Mouse (Mus musculus): ENCODE measurements around the gene Gopc. TPM values are rescaled to one million over a fixed set of nuclear protein-coding genes. Genes with fewer than 3 reads are reported as not detected.
"Not testable (repeated sequence)": the region's sequence is repeated elsewhere in the genome, so short reads cannot be mapped to it uniquely, and the experiment has no call there.

Gene Gopc
- polyA plus RNA-seq, 1 experiment from 2014 or later, result 19.2 TPM

- H3K9me3 ChIP-seq (replicated peaks), result no peaks in the 10 kb centered on the region
- no peaks in the 10 kb centered on the region for H3K27me3 ChIP-seq (ENCODE audit: low read depth, poor library complexity, severe bottlenecking)
- no peak for DNase-seq (ENCODE audit: low spot score)
- H3K4me1 ChIP-seq, result no peaks in the 10 kb centered on the region
- 91% methylated on average over 3 of the region's 3 CpGs for WGBS
- no peak overlapping the region for H3K27ac ChIP-seq
- H3K4me3 ChIP-seq, result no peak overlapping the region
- peaks cover 30% of the 10 kb centered on the region for H3K36me3 ChIP-seq
These were observed 60.0 kb downstream of the Gopc start for GRCm38 (mm10) chr10:52321918-52322317.

DNA sequence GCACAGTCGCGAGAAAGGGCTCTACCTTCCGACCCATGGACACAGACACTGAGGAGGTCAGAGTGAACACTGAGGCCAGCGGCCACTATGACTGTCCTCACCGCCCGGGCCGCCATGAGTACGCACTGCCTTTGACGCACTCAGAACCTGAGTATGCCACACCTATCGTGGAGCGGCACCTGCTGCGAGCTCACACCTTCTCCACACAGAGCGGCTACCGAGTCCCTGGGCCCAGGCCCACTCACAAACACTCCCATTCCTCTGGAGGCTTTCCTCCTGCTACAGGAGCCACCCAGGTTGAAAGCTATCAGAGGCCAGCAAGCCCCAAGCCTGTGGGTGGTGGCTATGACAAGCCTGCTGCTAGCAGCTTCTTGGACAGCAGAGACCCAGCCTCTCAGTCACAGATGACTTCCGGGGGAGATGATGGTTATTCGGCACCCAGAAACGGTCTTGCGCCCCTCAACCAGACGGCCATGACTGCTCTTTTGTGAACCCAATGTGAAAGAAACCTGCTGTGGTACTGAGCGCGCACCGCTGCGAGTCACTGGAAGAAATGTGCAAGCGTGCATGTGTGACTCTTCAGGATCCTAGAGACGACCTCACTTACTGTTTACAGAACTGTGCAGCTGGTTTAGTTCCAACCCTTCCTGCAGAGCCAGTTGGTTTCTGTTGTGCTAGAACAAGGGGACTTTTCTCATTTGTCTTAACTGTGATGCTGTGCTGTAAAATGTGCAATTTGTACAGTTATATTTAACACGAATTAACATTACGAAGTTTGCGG, 62.2 kb downstream of the Gopc start:
- DNase-seq (ENCODE audit: low spot score), result no peak
- Histone ChIP-seq H3K9me3 (replicated peaks) (no peaks in the 10 kb centered on the region), H3K4me3 (no peak overlapping the region), H3K27ac (no peak overlapping the region), H3K36me3 (peaks cover 47% of the 10 kb centered on the region), H3K4me1 (no peaks in the 10 kb centered on the region), H3K27me3 (ENCODE audit: low read depth, poor library complexity, severe bottlenecking) (no peaks in the 10 kb centered on the region)
- WGBS, result 96% methylated on average over 28 of the region's 28 CpGs

DNA sequence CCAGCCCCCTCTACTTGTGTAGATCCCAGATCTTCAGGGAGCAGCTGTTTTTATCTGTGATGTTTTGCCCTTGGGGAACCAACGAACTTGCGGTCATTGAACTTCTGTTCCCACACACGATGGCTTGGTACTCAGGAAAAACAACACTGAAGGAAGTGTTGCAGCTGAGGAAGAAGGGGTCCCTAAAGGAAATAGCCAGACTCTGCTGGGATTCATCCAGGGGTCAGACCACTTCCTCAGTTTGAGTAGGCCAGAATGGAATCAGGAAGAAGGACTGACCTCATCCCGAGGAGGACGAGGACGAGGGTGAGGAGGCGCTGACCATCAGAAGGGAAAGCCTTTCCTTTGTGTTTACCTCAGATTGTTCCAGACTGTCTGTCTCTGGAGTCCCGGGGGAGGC, 72.7 kb downstream of the Gopc start:
- Histone ChIP-seq H3K9me3 (replicated peaks) (no peaks in the 10 kb centered on the region), H3K36me3 (peaks cover 45% of the 10 kb centered on the region), H3K4me3 (no peak overlapping the region), H3K27ac (no peak overlapping the region), H3K27me3 (ENCODE audit: low read depth, poor library complexity, severe bottlenecking) (no peaks in the 10 kb centered on the region), H3K4me1 (no peaks in the 10 kb centered on the region)
- DNase-seq (ENCODE audit: low spot score), result no peak
- WGBS, result 82% methylated on average over 8 of the region's 8 CpGs

GRCm38 (mm10) chr10:52304574-52304973, 77.3 kb downstream of the Gopc start:
- H3K4me1 ChIP-seq, result no peaks in the 10 kb centered on the region
- WGBS, result 80% methylated on average over 7 of the region's 7 CpGs
- no peak for DNase-seq (ENCODE audit: low spot score)
- peaks cover 18% of the 10 kb centered on the region for H3K36me3 ChIP-seq
- H3K27ac ChIP-seq, result no peak overlapping the region
- no peaks in the 10 kb centered on the region for H3K27me3 ChIP-seq (ENCODE audit: low read depth, poor library complexity, severe bottlenecking)
- no peak overlapping the region for H3K4me3 ChIP-seq
- no peaks in the 10 kb centered on the region for H3K9me3 ChIP-seq (replicated peaks)

GRCm38 (mm10) chr10:52302271-52302670, 79.7 kb downstream of the Gopc start:
- Histone ChIP-seq H3K27ac (no peak overlapping the region), H3K4me1 (peaks cover 4% of the 10 kb centered on the region), H3K9me3 (replicated peaks) (no peaks in the 10 kb centered on the region), H3K27me3 (ENCODE audit: low read depth, poor library complexity, severe bottlenecking) (no peaks in the 10 kb centered on the region), H3K36me3 (peaks cover 12% of the 10 kb centered on the region), H3K4me3 (no peak overlapping the region)
- DNase-seq (ENCODE audit: low spot score), result no peak

DNA sequence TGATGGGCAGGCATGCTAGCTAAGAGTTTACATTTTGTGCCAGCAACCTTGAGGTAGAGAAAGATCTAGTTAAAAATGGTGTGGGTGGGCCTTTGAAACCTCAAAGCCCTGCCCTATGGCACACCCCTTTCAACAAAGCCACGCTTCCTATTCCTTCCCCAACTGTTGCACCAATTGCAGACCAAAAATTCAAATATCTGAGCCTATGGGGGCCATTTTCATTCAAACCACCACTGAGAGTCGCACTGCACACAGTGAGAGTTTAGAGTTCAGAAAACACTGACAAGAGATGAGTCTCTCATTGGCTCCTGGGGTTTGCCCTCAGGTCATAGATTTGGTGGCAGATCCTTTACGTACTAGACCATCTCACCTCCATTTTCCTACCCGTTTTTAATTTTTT, 80.2 kb downstream of the Gopc start:
- Histone ChIP-seq H3K9me3 (replicated peaks) (no peaks in the 10 kb centered on the region), H3K4me1 (peaks cover 4% of the 10 kb centered on the region), H3K4me3 (no peak overlapping the region), H3K27me3 (ENCODE audit: low read depth, poor library complexity, severe bottlenecking) (no peaks in the 10 kb centered on the region), H3K36me3 (peaks cover 12% of the 10 kb centered on the region), H3K27ac (no peak overlapping the region)
- DNase-seq (ENCODE audit: low spot score), result no peak
- 93% methylated on average over 4 of the region's 4 CpGs for whole genome bisulfite sequencing

DNA sequence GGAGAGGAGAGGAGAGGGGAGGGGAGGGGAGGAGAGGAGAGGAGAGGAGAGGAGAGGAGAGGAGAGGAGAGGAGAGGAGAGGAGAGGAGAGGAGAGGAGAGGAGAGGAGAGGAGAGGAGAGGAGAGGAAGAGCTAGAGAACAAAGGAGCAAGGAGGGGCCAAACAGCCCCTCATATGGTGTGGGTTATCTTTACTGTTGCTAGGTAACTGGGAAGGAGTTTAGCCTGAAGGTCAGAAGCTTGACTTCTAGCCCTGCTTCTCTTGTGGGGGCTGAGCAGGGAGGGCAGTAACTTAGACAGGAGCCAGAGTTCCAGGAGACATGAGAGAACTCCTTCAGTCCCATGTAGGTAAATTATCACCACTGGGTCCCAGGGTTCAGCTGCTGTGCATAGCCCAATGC, 83.4 kb downstream of the Gopc start:
- 0 out of 2 replicates have a peak overlapping the region, but pooled peaks have one; percentile 34 for H3K27ac ChIP-seq
- not testable (repeated sequence) for H3K4me1 ChIP-seq; H3K9me3 ChIP-seq (replicated peaks); H3K27me3 ChIP-seq (ENCODE audit: low read depth, poor library complexity, severe bottlenecking); DNase-seq (ENCODE audit: low spot score); H3K36me3 ChIP-seq; H3K4me3 ChIP-seq

DNA sequence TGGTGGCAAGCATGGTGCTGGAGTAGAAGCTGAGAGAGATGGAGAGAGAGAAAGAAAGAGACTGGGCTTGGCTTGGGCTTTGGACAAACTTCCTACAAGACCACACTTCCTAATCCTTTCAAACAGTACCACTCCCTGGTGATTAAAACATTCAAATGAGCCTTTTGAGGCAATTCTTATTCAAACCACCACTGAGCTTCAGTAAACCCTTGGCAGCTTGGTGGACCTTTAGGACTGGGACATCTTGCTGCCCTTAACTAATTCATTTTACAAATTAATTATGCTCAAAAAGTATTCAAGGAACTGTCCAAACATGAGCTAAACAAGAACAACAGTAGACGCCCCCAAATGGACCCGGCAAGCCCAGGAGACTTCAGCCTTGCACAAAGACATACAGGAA, 86.0 kb downstream of the Gopc start:
- WGBS, result 95% methylated on average over 2 of the region's 2 CpGs
- H3K4me1 ChIP-seq, result peaks cover 4% of the 10 kb centered on the region
- H3K36me3 ChIP-seq, result peaks cover 7% of the 10 kb centered on the region
- H3K27me3 ChIP-seq (ENCODE audit: low read depth, poor library complexity, severe bottlenecking), result no peaks in the 10 kb centered on the region
- H3K27ac ChIP-seq, result no peak overlapping the region
- DNase-seq (ENCODE audit: low spot score), result no peak
- no peak overlapping the region for H3K4me3 ChIP-seq
- no peaks in the 10 kb centered on the region for H3K9me3 ChIP-seq (replicated peaks)

GRCm38 (mm10) chr10:52293921-52294577, 87.9 kb downstream of the Gopc start:
- Histone ChIP-seq H3K9me3 (replicated peaks) (no peaks in the 10 kb centered on the region), H3K4me1 (peaks cover 4% of the 10 kb centered on the region), H3K27ac (no peak overlapping the region), H3K27me3 (ENCODE audit: low read depth, poor library complexity, severe bottlenecking) (no peaks in the 10 kb centered on the region), H3K36me3 (peaks cover 7% of the 10 kb centered on the region), H3K4me3 (no peak overlapping the region)
- WGBS, result 91% methylated on average over 4 of the region's 4 CpGs
- no peak for DNase-seq (ENCODE audit: low spot score)

DNA sequence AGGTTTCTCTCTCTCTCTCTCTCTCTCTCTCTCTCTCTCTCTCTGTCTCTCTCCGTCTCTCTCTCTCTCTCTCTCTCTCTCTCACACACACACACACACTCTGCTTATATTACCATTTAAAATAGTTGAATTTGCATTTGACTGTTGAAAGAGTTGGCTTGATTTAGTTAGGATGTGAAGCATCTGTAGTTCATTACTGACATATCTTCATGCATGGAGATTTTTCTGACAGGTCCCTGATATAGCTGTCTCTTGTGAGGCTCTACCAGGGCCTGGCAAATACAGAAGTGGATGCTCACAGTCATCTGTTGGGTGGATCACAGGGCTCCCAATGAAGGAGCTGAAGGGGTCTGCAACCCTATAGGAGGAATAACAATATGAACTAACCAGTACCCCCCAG, 89.5 kb downstream of the Gopc start:
- not testable (repeated sequence) for H3K4me1 ChIP-seq; H3K27ac ChIP-seq; H3K4me3 ChIP-seq; H3K27me3 ChIP-seq (ENCODE audit: low read depth, poor library complexity, severe bottlenecking); DNase-seq (ENCODE audit: low spot score); H3K9me3 ChIP-seq (replicated peaks); H3K36me3 ChIP-seq
- 75% methylated on average over 1 of the region's 1 CpGs for WGBS

DNA sequence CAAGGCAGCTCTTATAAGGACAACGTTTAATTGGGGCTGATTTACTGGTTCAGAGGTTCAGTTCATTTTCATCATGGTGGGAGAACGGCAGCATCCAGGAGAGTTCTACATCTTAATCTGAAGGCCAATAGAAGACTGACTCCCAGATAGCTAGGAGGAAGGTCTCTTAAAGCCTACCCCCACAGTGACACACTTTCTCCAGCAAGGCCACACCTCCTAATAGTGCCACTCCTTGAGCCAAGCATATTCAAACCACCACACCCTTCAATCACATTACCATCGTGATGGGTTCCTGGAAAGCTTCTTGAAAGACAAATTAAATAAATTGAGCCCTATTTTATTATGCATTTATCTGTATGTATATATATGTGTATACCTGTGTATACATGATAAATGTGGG, 92.7 kb downstream of the Gopc start:
- Histone ChIP-seq H3K4me1 (no peaks in the 10 kb centered on the region), H3K27ac (no peak overlapping the region), H3K4me3 (no peak overlapping the region), H3K27me3 (ENCODE audit: low read depth, poor library complexity, severe bottlenecking) (no peaks in the 10 kb centered on the region), H3K36me3 (peaks cover 16% of the 10 kb centered on the region), H3K9me3 (replicated peaks) (no peaks in the 10 kb centered on the region)
- no peak for DNase-seq (ENCODE audit: low spot score)
- 93% methylated on average over 3 of the region's 3 CpGs for WGBS

- no peaks in the 10 kb centered on the region for H3K4me1 ChIP-seq
- H3K9me3 ChIP-seq (replicated peaks), result no peaks in the 10 kb centered on the region
- peaks cover 12% of the 10 kb centered on the region for H3K36me3 ChIP-seq
- WGBS, result 67% methylated on average over 5 of the region's 5 CpGs
- DNase-seq (ENCODE audit: low spot score), result no peak
- no peaks in the 10 kb centered on the region for H3K27me3 ChIP-seq (ENCODE audit: low read depth, poor library complexity, severe bottlenecking)
- H3K27ac ChIP-seq, result no peak overlapping the region
- H3K4me3 ChIP-seq, result no peak overlapping the region
These were observed 93.9 kb downstream of the Gopc start for GRCm38 (mm10) chr10:52287852-52288533.

Data from limb, embryonic 10.5 days (tissue).